Mouse (Mus musculus) kidney, postnatal 14 days (tissue): ENCODE data around the gene Arhgef15.
"Not testable (repeated sequence)": the region's sequence is repeated elsewhere in the genome, so short reads cannot be mapped to it uniquely, and the experiment has no call there.

Experiments
- DNase-seq: peaks from one replicate; pipeline ENCODE4 v3.0.0; 2022; ENCODE audit warnings: mixed read lengths

The Arhgef15 gene

GRCm38 (mm10) chr11:68957308-68957707, at the start of gene Arhgef15:
Arhgef15 (minus strand) TSS chr11:68957480.
- no peak for DNase-seq

GRCm38 (mm10) chr11:69006575-69006974, 49.3 kb upstream of the Arhgef15 start:
- DNase-seq = not testable (repeated sequence)

GRCm38 (mm10) chr11:69005193-69005592, 47.9 kb upstream of the Arhgef15 start:
- DNase-seq = no peak

- DNase-seq = peak; percentile 28
Measured at GRCm38 (mm10) chr11:69003592-69003991, 46.3 kb upstream of the Arhgef15 start.

GRCm38 (mm10) chr11:69002782-69003181, 45.5 kb upstream of the Arhgef15 start:
- DNase-seq = not testable (repeated sequence)

- DNase-seq = no peak
Measured at GRCm38 (mm10) chr11:68997080-68997479, 39.8 kb upstream of the Arhgef15 start.

GRCm38 (mm10) chr11:68994377-68994776, 37.1 kb upstream of the Arhgef15 start:
- no peak for DNase-seq

GRCm38 (mm10) chr11:68993122-68993521, 35.8 kb upstream of the Arhgef15 start:
- no peak for DNase-seq

GRCm38 (mm10) chr11:68988341-68988740, 31.1 kb upstream of the Arhgef15 start:
- no peak for DNase-seq

- no peak for DNase-seq
Measured at GRCm38 (mm10) chr11:68987365-68987882, 30.1 kb upstream of the Arhgef15 start.

GRCm38 (mm10) chr11:68982639-68983369, 25.5 kb upstream of the Arhgef15 start:
- DNase-seq = peak; percentile 84

GRCm38 (mm10) chr11:68980919-68981318, 23.6 kb upstream of the Arhgef15 start:
- no peak for DNase-seq

GRCm38 (mm10) chr11:68979320-68979733, 22.0 kb upstream of the Arhgef15 start:
- no peak for DNase-seq

- no peak for DNase-seq
Measured at GRCm38 (mm10) chr11:68975601-68976000, 18.3 kb upstream of the Arhgef15 start.

- no peak for DNase-seq
Measured at GRCm38 (mm10) chr11:68975085-68975484, 17.8 kb upstream of the Arhgef15 start, which contains the start of gene Rangrf. Rangrf (minus strand) TSS chr11:68975185.

GRCm38 (mm10) chr11:68974059-68974450, 16.8 kb upstream of the Arhgef15 start:
- no peak for DNase-seq

- peak; percentile 92 for DNase-seq
Measured at GRCm38 (mm10) chr11:68973250-68974058, 16.2 kb upstream of the Arhgef15 start.

- DNase-seq = peak; percentile 78
Measured at GRCm38 (mm10) chr11:68970232-68970631, 13.0 kb upstream of the Arhgef15 start.

- DNase-seq = no peak
Measured at GRCm38 (mm10) chr11:68968752-68969151, 11.5 kb upstream of the Arhgef15 start.

GRCm38 (mm10) chr11:68967337-68968282, 10.3 kb upstream of the Arhgef15 start, which contains the start of gene Slc25a35:
Slc25a35 (plus strand) TSS chr11:68968131.
- peak; percentile 95 for DNase-seq

GRCm38 (mm10) chr11:68966554-68966953, 9.3 kb upstream of the Arhgef15 start:
- no peak for DNase-seq

GRCm38 (mm10) chr11:68965845-68966244, 8.6 kb upstream of the Arhgef15 start:
- peak; percentile 67 for DNase-seq
